Mouse (Mus musculus) naive thymus-derived CD4-positive, alpha-beta T cell, adult 2 months (primary cell): ENCODE results near the gene Gjb3.
A peak's percentile ranks its signal among the peaks of the same experiment; 100 is the strongest.

Source experiments
- DNase-seq: peaks from one replicate; pipeline ENCODE4 v3.0.0-alpha.2; 2011; ENCODE audit warnings: low read depth

Gene Gjb3

GRCm38 (mm10) chr4:127334870-127335504 lies 4.3 kb upstream of the Gjb3 start:
- DNase-seq: no peak

- DNase-seq: no peak
Observed at GRCm38 (mm10) chr4:127331171-127331570, 527 bp upstream of the Gjb3 start.

- no peak for DNase-seq
Observed at GRCm38 (mm10) chr4:127329751-127330150, 893 bp downstream of the Gjb3 start.

GRCm38 (mm10) chr4:127329046-127329445 lies 1.6 kb downstream of the Gjb3 start:
- no peak for DNase-seq

- no peak for DNase-seq
Observed at GRCm38 (mm10) chr4:127328378-127328777, 2.3 kb downstream of the Gjb3 start.

GRCm38 (mm10) chr4:127327749-127328148 lies 2.9 kb downstream of the Gjb3 start:
- DNase-seq: no peak

GRCm38 (mm10) chr4:127327258-127327657 lies 3.4 kb downstream of the Gjb3 start:
- DNase-seq: no peak

- DNase-seq: no peak
Observed at GRCm38 (mm10) chr4:127325276-127325675, 5.4 kb downstream of the Gjb3 start.

GRCm38 (mm10) chr4:127324759-127325158 lies 5.9 kb downstream of the Gjb3 start:
- DNase-seq: peak; percentile 63

GRCm38 (mm10) chr4:127324296-127324695 lies 6.3 kb downstream of the Gjb3 start:
- no peak for DNase-seq

- no peak for DNase-seq
Observed at GRCm38 (mm10) chr4:127323651-127324050, 7.0 kb downstream of the Gjb3 start.

- DNase-seq: peak; percentile 66
Observed at GRCm38 (mm10) chr4:127319613-127320012, 11.0 kb downstream of the Gjb3 start.

- no peak for DNase-seq
Observed at GRCm38 (mm10) chr4:127317143-127317542, 13.5 kb downstream of the Gjb3 start.

GRCm38 (mm10) chr4:127315753-127316152 lies 14.9 kb downstream of the Gjb3 start:
- DNase-seq: no peak

GRCm38 (mm10) chr4:127314585-127314984 lies 16.1 kb downstream of the Gjb3 start:
- no peak for DNase-seq

- peak; percentile 33 for DNase-seq
Observed at GRCm38 (mm10) chr4:127313861-127314260, 16.8 kb downstream of the Gjb3 start, which contains the start of gene Gja4. TSS of gene Gja4 (minus strand) at chr4:127314039.

GRCm38 (mm10) chr4:127312349-127312748 lies 18.3 kb downstream of the Gjb3 start:
- DNase-seq: no peak

GRCm38 (mm10) chr4:127311561-127311960 lies 19.1 kb downstream of the Gjb3 start:
- no peak for DNase-seq

- no peak for DNase-seq
Observed at GRCm38 (mm10) chr4:127306915-127307314, 23.7 kb downstream of the Gjb3 start.

- no peak for DNase-seq
Observed at GRCm38 (mm10) chr4:127303796-127304195, 26.8 kb downstream of the Gjb3 start.

- DNase-seq: no peak
Observed at GRCm38 (mm10) chr4:127300503-127300902, 30.1 kb downstream of the Gjb3 start.

GRCm38 (mm10) chr4:127292631-127293030 lies 38.0 kb downstream of the Gjb3 start:
- no peak for DNase-seq

- no peak for DNase-seq
Observed at GRCm38 (mm10) chr4:127289039-127289548, 41.5 kb downstream of the Gjb3 start.

GRCm38 (mm10) chr4:127286907-127287306 lies 43.7 kb downstream of the Gjb3 start:
- DNase-seq: no peak
